Mouse (Mus musculus) thymus, adult 2 months (tissue): ENCODE results near the gene Kcnf1. TPM values are rescaled to one million over a fixed set of nuclear protein-coding genes. Genes with fewer than 3 reads are reported as not detected.

Experiments used
- DNase-seq: peaks from one replicate; pipeline ENCODE4 v3.0.0; 2021
- H3K27ac ChIP-seq: fragments of 200-500 bp; 2 replicates; pipeline ENCODE4 v1.5.1; 2012; ENCODE audit warnings: low read length, control low read depth; ENCODE audit not compliant: control insufficient read depth, insufficient read depth
- H3K27me3 ChIP-seq: fragments of 200-500 bp; 2 replicates; pipeline ENCODE4 v1.6.1; 2012; ENCODE audit warnings: mild to moderate bottlenecking, low read length, moderate library complexity, mixed read lengths; ENCODE audit not compliant: control insufficient read depth, insufficient read depth
- H3K36me3 ChIP-seq: fragments of 200-500 bp; 2 replicates; pipeline ENCODE4 v1.6.1; 2012; ENCODE audit warnings: mild to moderate bottlenecking, low read length, moderate library complexity; ENCODE audit not compliant: control insufficient read depth, insufficient read depth
- H3K4me1 ChIP-seq: fragments of 200-500 bp; replicated peaks from 2 replicates; pipeline ENCODE4 v1.6.1; 2012; ENCODE audit warnings: low read length; ENCODE audit not compliant: control insufficient read depth, insufficient read depth
- H3K4me3 ChIP-seq: fragments of 200-500 bp; 2 replicates; pipeline ENCODE4 v1.5.1; 2012; ENCODE audit warnings: mild to moderate bottlenecking, low read length, control low read depth, moderate library complexity; ENCODE audit not compliant: control insufficient read depth, insufficient read depth
- CTCF ChIP-seq: fragments of 200-500 bp; IDR thresholded peaks from 2 replicates; pipeline ENCODE4 v1.5.1; 2012; ENCODE audit warnings: mild to moderate bottlenecking, control low read depth, low read length, moderate library complexity, borderline replicate concordance; ENCODE audit not compliant: control insufficient read depth, poor library complexity, insufficient read depth; ENCODE audit errors: extremely low read depth
- POLR2A ChIP-seq: fragments of 200-500 bp; IDR thresholded peaks from 2 replicates; pipeline ENCODE4 v1.6.1; 2012; ENCODE audit warnings: mild to moderate bottlenecking, low read length, control low read depth, moderate library complexity; ENCODE audit not compliant: control insufficient read depth, poor library complexity, insufficient read depth; ENCODE audit errors: extremely low read depth
- WGBS: fragments of 180-500 bp; shearing (Covaris S2); methylation state at CpG from one replicate; pipeline ENCODE4 v1.1.7; 2018; 5-methylcytosine and 5-hydroxymethylcytosine counted together
- polyA plus RNA-seq: library from polyadenylated mRNA; depleted of rRNA; stranded (reverse); fragments of >200 nt; gene quantifications from 2 replicates; pipeline ENCODE4 v1.2.3, GENCODE M21; 2012

The Kcnf1 gene
- polyA plus RNA-seq, 1 experiment: 0.75 TPM

- Histone ChIP-seq H3K27ac (no peak overlapping the region), H3K27me3 (no peaks in the 10 kb centered on the region; the same call in 1 of the 2 replicates), H3K4me1 (no peaks in the 10 kb centered on the region), H3K36me3 (no peaks in the 10 kb centered on the region), H3K4me3 (no peak overlapping the region)
- TF ChIP-seq CTCF (no peak), POLR2A (no peak)
- 85% methylated on average over 10 of the region's 10 CpGs for WGBS
- no peak for DNase-seq
Observed at GRCm38 (mm10) chr12:17170406-17170805, 6.3 kb downstream of the Kcnf1 start.

GRCm38 (mm10) chr12:17166116-17166515 is 10.6 kb downstream of the Kcnf1 start:
- Histone ChIP-seq H3K36me3 (no peaks in the 10 kb centered on the region), H3K4me1 (no peaks in the 10 kb centered on the region), H3K27me3 (no peaks in the 10 kb centered on the region), H3K27ac (no peak overlapping the region), H3K4me3 (no peak overlapping the region)
- 87% methylated on average over 2 of the region's 2 CpGs for WGBS
- TF ChIP-seq CTCF (no peak), POLR2A (no peak)
- no peak for DNase-seq

DNA sequence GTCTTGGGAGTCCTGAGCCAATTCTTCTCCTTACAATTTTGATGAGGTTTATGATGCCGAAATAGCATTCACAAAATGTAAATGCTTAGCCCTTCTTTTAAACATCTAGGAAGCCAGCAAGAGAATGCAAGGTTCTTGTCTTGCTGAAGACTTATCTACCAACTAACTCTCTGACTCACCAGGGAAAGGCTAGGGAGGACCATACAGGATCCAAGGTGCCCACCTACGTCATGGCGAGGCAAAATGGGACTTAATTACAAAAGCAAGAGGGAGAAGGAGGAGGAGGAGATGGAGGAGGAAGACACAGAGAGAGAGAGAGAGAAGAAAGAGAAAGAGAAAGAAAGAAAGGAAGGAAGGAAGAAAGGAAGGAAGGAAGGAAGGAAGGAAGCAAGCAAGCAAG is 12.7 kb downstream of the Kcnf1 start:
- H3K36me3 ChIP-seq: no peaks in the 10 kb centered on the region
- 95% methylated on average over 3 of the region's 3 CpGs for WGBS
- no peak for DNase-seq
- H3K4me3 ChIP-seq: no peak overlapping the region
- H3K4me1 ChIP-seq: no peaks in the 10 kb centered on the region
- TF ChIP-seq CTCF: no peak
- TF ChIP-seq POLR2A: no peak
- no peaks in the 10 kb centered on the region for H3K27me3 ChIP-seq
- H3K27ac ChIP-seq: no peak overlapping the region

DNA sequence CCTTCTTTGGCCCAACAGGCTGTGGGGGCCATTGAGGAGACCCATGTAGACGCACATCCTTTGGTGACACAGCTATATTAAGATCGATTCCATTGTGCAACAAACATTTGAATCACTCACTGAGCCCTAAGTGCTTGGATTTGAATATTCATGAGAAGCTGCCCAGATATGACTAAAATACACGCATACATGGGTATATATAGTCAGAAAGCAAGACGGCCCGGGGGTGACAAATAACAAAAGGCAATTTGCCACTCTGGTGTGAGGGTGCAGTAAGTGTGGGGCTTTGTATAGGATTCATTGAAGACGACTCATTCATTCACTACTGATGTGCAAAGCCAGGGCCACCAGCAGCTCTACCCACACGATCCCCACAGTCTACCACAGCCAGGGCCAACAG is 17.1 kb downstream of the Kcnf1 start:
- 90% methylated on average over 7 of the region's 7 CpGs for WGBS

DNA sequence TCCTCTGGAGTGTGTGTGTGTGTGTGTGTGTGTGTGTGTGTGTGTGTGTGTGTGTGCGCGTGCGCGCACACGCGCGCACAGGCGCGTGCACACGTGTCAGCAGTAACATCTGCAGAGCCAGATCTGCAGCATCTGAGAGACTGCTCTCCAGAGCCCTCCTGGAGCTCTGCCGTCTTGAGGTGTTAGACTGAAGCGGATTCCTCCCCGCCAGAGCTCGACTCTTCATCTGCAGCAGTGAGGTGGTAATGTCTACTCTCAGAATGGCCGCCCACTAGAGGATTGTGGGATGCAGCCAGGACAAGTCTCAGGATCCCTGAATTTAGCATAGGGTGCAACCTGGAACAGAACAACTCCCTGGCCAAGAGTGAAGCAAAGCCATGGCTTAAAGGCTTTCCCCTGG is 19.1 kb downstream of the Kcnf1 start:
- no peak for TF ChIP-seq POLR2A
- TF ChIP-seq CTCF: no peak
- DNase-seq: no peak
- Histone ChIP-seq H3K27ac (no peak overlapping the region), H3K36me3 (no peaks in the 10 kb centered on the region), H3K4me1 (no peaks in the 10 kb centered on the region), H3K4me3 (no peak overlapping the region), H3K27me3 (no peaks in the 10 kb centered on the region)
- WGBS: 94% methylated on average over 15 of the region's 15 CpGs

More for the DNA sequence above, 17.1 kb downstream of the Kcnf1 start:
- Histone ChIP-seq H3K4me1 (no peaks in the 10 kb centered on the region), H3K4me3 (no peak overlapping the region), H3K27ac (no peak overlapping the region), H3K27me3 (no peaks in the 10 kb centered on the region), H3K36me3 (no peaks in the 10 kb centered on the region)
- TF ChIP-seq POLR2A (no peak), CTCF (no peak)
- DNase-seq: no peak

DNA sequence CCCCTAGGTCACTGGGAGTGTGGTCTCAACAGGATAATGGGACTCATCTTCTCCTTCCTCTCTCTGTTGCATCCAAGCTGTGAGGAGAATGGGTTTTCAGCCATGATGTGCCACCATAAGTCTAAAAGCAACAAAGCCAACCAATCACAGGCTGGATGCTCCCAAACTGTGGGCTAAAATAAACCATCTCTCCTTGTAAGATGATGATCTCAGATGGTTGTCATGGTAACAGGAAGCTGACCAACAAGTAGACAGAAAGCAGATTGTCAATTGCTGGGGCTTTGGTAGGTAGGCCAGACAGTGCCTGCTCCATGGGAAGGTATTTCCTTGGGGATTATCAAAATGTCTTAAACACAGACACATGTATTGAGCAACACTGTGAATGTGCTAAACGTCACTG is 20.9 kb downstream of the Kcnf1 start:
- Histone ChIP-seq H3K36me3 (no peaks in the 10 kb centered on the region), H3K4me1 (no peaks in the 10 kb centered on the region), H3K27me3 (no peaks in the 10 kb centered on the region), H3K27ac (no peak overlapping the region), H3K4me3 (no peak overlapping the region)
- WGBS: 79% methylated on average over 1 of the region's 1 CpGs
- no peak for DNase-seq
- TF ChIP-seq CTCF (no peak), POLR2A (no peak)

DNA sequence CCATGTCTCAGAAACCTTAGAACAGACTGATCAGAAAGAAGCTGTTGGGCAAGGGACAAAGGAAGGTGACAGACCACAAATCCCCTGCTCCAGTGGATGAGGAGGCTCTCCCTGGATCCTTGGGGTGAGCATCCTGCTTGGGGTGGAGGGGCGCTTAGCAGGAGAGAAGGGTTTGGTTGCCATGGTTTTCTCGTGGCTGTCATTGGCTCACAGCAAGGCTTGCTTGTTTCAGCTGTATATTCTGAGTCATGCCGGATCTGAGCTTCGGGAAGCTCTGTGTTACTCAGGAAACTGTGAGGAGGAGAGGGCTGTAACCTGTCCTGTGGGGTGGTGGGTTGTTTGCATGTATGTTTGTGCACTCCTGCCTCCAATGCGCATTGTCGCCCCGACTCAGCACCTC is 23.8 kb downstream of the Kcnf1 start:
- WGBS: 79% methylated on average over 7 of the region's 7 CpGs
- H3K27me3 ChIP-seq: no peaks in the 10 kb centered on the region

More for the DNA sequence above, 23.8 kb downstream of the Kcnf1 start:
- no peak overlapping the region for H3K4me3 ChIP-seq
- H3K36me3 ChIP-seq: no peaks in the 10 kb centered on the region
- H3K27ac ChIP-seq: no peak overlapping the region
- H3K4me1 ChIP-seq: no peaks in the 10 kb centered on the region
- no peak for TF ChIP-seq POLR2A
- TF ChIP-seq CTCF: no peak
- DNase-seq: no peak
